Mouse (Mus musculus) C2C12 (cell line): ENCODE results near the gene Tnr. TPM values are rescaled to one million over a fixed set of nuclear protein-coding genes. Genes with fewer than 3 reads are reported as not detected.

Source experiments
- H3K27me3 ChIP-seq: one replicate; pipeline ENCODE4 v1.6.1; 2011; ENCODE audit not compliant: control insufficient read depth, insufficient read depth, insufficient read length
- H3K36me3 ChIP-seq: one replicate; pipeline ENCODE4 v1.6.1; 2011; ENCODE audit not compliant: control insufficient read depth, insufficient read depth
- H3K4me3 ChIP-seq: one replicate; pipeline ENCODE4 v1.5.1; 2011; ENCODE audit warnings: mild to moderate bottlenecking, control low read depth; ENCODE audit not compliant: poor library complexity, insufficient read depth, severe bottlenecking
- H3K79me2 ChIP-seq: one replicate; pipeline ENCODE4 v1.6.1; 2011; ENCODE audit not compliant: control insufficient read depth, insufficient read depth
- H3K79me3 ChIP-seq: one replicate; pipeline ENCODE4 v1.6.1; 2011; ENCODE audit warnings: low read depth, control low read depth
- H3ac ChIP-seq: one replicate; pipeline ENCODE3; 2011; ENCODE audit warnings: low read depth; ENCODE audit not compliant: control insufficient read depth, insufficient read length
- CEBPB ChIP-seq: IDR thresholded peaks from one replicate; pipeline ENCODE4 v1.6.1; 2011; ENCODE audit warnings: low read depth, mild to moderate bottlenecking, control low read depth, moderate library complexity
- CTCF ChIP-seq: IDR thresholded peaks from one replicate; pipeline ENCODE4 v1.5.1; 2011; ENCODE audit not compliant: control insufficient read depth, insufficient read depth, insufficient read length
- FOSL1 ChIP-seq: IDR thresholded peaks from one replicate; pipeline ENCODE4 v1.8.0; 2011; ENCODE audit warnings: mild to moderate bottlenecking, low read length; ENCODE audit not compliant: poor library complexity, insufficient read depth, severe bottlenecking
- MAX ChIP-seq: IDR thresholded peaks from one replicate; pipeline ENCODE4 v1.6.1; 2011; ENCODE audit warnings: mild to moderate bottlenecking, control low read depth
- MYOD1 ChIP-seq: IDR thresholded peaks from one replicate; pipeline ENCODE4 v1.6.1; 2011; ENCODE audit warnings: low read depth; ENCODE audit not compliant: control insufficient read depth, insufficient read length
- MYOG ChIP-seq: IDR thresholded peaks from one replicate; pipeline ENCODE4 v1.6.1; 2011; ENCODE audit not compliant: control insufficient read depth, insufficient read length; ENCODE audit errors: extremely low read depth
- USF1 ChIP-seq: IDR thresholded peaks from one replicate; pipeline ENCODE4 v1.6.1; 2011; ENCODE audit warnings: low read depth, mild to moderate bottlenecking, control low read depth, moderate library complexity
- polyA plus RNA-seq: library from polyadenylated mRNA; unstranded; fragments of >200 nt; fragmentation: generic; extraction: Trizol; gene quantifications from one replicate; pipeline ENCODE4 v1.2.1, GENCODE M21; 2012; ENCODE audit warnings: missing spikeins

Tnr gene
- polyA plus RNA-seq, 1 experiment = under 0.01 TPM

DNA sequence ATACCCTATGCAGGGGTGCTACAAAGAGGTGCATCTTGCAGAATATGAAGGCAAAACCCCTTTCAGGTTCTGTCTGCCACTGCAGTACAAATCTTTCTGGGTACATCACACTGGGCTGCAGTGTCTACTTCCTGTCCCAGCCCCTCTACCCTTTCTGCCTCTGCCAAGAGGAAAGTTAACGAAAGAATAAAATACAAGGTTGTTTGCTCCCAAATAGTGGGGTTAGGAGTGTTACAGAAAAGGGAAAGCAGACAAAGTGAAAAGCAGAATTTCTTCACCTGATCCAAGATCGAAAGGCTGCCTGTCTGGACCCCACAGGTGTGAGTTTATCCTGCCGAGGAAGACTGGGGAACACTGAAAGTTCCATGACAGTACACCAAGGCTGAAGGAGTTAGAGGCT, 376.4 kb downstream of the Tnr start:
- Histone ChIP-seq H3K4me3 (no peak overlapping the region), H3K27me3 (no peaks in the 10 kb centered on the region), H3ac (no peak overlapping the region), H3K36me3 (no peaks in the 10 kb centered on the region), H3K79me2 (no peaks in the 10 kb centered on the region), H3K79me3 (no peaks in the 10 kb centered on the region)
- TF ChIP-seq MYOG = no peak
- no peak for TF ChIP-seq CTCF
- no peak for TF ChIP-seq MAX
- no peak for TF ChIP-seq MYOD1
- no peak for TF ChIP-seq CEBPB
- TF ChIP-seq FOSL1 = no peak
- TF ChIP-seq USF1 = no peak

- TF ChIP-seq MYOG (no peak), FOSL1 (no peak), MAX (no peak)
Measured at GRCm38 (mm10) chr1:159900639-159901038, 377.1 kb downstream of the Tnr start.

GRCm38 (mm10) chr1:159901366-159902119, 378.0 kb downstream of the Tnr start:
- H3K36me3 ChIP-seq = no peaks in the 10 kb centered on the region
- TF ChIP-seq MAX (no peak), USF1 (no peak), FOSL1 (no peak), CEBPB (no peak), CTCF (no peak), MYOD1 (no peak), MYOG (no peak)
- H3K79me3 ChIP-seq = no peaks in the 10 kb centered on the region
- H3K79me2 ChIP-seq = no peaks in the 10 kb centered on the region
- H3K27me3 ChIP-seq = no peaks in the 10 kb centered on the region
- H3K4me3 ChIP-seq = no peak overlapping the region
- H3ac ChIP-seq = no peak overlapping the region

More at GRCm38 (mm10) chr1:159900639-159901038, 377.1 kb downstream of the Tnr start:
- Histone ChIP-seq H3K4me3 (no peak overlapping the region), H3K79me2 (no peaks in the 10 kb centered on the region), H3ac (no peak overlapping the region), H3K27me3 (no peaks in the 10 kb centered on the region), H3K36me3 (no peaks in the 10 kb centered on the region), H3K79me3 (no peaks in the 10 kb centered on the region)

GRCm38 (mm10) chr1:159902120-159902497, 378.5 kb downstream of the Tnr start:
- Histone ChIP-seq H3K27me3 (no peaks in the 10 kb centered on the region), H3K79me2 (no peaks in the 10 kb centered on the region), H3K79me3 (no peaks in the 10 kb centered on the region), H3K4me3 (no peak overlapping the region), H3K36me3 (no peaks in the 10 kb centered on the region), H3ac (no peak overlapping the region)
- no peak for TF ChIP-seq MYOD1
- TF ChIP-seq MYOG = no peak
- TF ChIP-seq USF1 = no peak
- no peak for TF ChIP-seq MAX
- no peak for TF ChIP-seq CTCF
- no peak for TF ChIP-seq CEBPB
- no peak for TF ChIP-seq FOSL1

DNA sequence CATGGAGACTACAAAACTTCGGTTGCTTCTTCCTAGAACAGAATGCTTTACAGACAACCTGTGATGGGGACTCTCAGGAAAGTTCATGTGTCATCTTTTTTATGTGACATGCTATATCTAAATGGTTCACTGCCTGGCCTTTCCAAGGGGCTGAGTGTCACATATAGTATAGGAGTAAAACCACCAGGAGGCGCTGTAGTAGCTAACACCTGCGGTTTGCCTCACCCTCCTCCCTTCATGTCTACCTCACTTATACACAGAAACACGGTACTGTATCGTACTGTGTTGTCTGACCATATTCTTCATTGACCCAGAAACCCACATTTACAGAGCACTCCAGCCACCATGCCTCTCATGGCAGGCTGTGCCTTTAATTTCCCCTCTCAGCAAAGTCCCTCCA, 387.4 kb downstream of the Tnr start:
- no peak for TF ChIP-seq USF1
- no peak for TF ChIP-seq CEBPB
- TF ChIP-seq MYOG = no peak
- no peak for TF ChIP-seq MYOD1
- TF ChIP-seq MAX = no peak
- no peak for TF ChIP-seq CTCF
- TF ChIP-seq FOSL1 = no peak
- Histone ChIP-seq H3ac (no peak overlapping the region), H3K27me3 (no peaks in the 10 kb centered on the region), H3K36me3 (no peaks in the 10 kb centered on the region), H3K4me3 (no peak overlapping the region), H3K79me2 (no peaks in the 10 kb centered on the region), H3K79me3 (no peaks in the 10 kb centered on the region)

GRCm38 (mm10) chr1:159914726-159915125, 391.2 kb downstream of the Tnr start:
- H3K27me3 ChIP-seq = no peaks in the 10 kb centered on the region
- no peaks in the 10 kb centered on the region for H3K36me3 ChIP-seq
- H3K79me2 ChIP-seq = no peaks in the 10 kb centered on the region
- TF ChIP-seq MAX (no peak), CEBPB (no peak), MYOG (no peak), CTCF (no peak), FOSL1 (no peak), MYOD1 (no peak), USF1 (no peak)
- H3K79me3 ChIP-seq = no peaks in the 10 kb centered on the region
- H3ac ChIP-seq = no peak overlapping the region
- H3K4me3 ChIP-seq = no peak overlapping the region
